Mouse (Mus musculus): ENCODE data around the gene Pank1. TPM values are rescaled to one million over a fixed set of nuclear protein-coding genes. Genes with fewer than 3 reads are reported as not detected.

Gene Pank1
- total and polyA plus RNA-seq, 3 experiments: 1.8 to 3.2 (median 2.9) TPM

DNA sequence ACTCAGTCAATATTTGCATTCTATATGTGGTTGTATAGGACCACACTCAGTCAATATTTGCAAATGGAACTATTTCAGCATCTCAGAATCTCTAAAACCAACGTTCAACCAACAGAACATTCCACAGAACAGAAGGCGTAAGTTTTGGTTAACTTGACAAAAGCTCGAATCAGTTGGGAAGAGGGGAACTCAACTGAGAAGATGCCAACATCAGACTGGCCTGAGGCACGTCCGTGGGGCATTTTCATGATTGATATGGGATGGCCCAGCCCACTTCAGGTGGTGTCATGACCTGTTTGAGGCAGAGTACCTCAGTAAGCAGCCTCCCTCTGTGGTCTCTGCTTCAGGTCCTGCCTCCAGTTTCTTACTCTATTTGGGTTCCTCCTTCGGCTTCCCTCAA lies 65.3 kb downstream of the Pank1 start:
- H3K9me3 ChIP-seq (replicated peaks; ENCODE audit: low read length): no peaks in the 10 kb centered on the region
- H3K36me3 ChIP-seq (replicated peaks in 1 of 2; ENCODE audit: control insufficient read depth in 1 of 2, insufficient read depth in 1 of 2, low read length in 1 of 2): peaks cover 0 to 4% of the 10 kb centered on the region in 2 experiments
- H3K4me3 ChIP-seq (replicated peaks in 1 of 3; ENCODE audit: low read depth in 2 of 3, low read length in 2 of 3, poor library complexity in 1 of 3): no peak overlapping the region
- in situ Hi-C loops (cut with MboI; ENCODE audit: low pct_ligation_motif_present, low pct_unique_long_range_greater_than_20kb, low sequenced_read_pairs): no loop called here
- H3K4me1 ChIP-seq (ENCODE audit: control insufficient read depth in 1 of 2, insufficient read depth in 2 of 2): no peaks in the 10 kb centered on the region
- no peak for DNase-seq (ENCODE audit: extremely low read depth)
- TF ChIP-seq ZC3H11A (IDR thresholded peaks at IDR 0.05; ENCODE audit: low read depth, low read length) (no peak), CHD2 (IDR thresholded peaks at IDR 0.05; ENCODE audit: low read length) (no peak), RAD21 (IDR thresholded peaks at IDR 0.05; ENCODE audit: low read depth, low read length) (no peak), ETS1 (conservative IDR thresholded peaks at IDR 0.05; ENCODE audit: low read depth, low read length) (no peak), CHD1 (IDR thresholded peaks at IDR 0.05; ENCODE audit: low read depth, low read length) (no peak), MAX (IDR thresholded peaks at IDR 0.05; ENCODE audit: low read length) (no peak), UBTF (IDR thresholded peaks at IDR 0.05; ENCODE audit: low read depth, low read length) (no peak), CTCF (conservative IDR thresholded peaks at IDR 0.05 in 1 of 2, IDR thresholded peaks at IDR 0.05 in 1 of 2; ENCODE audit: low read depth in 2 of 2, low read length in 2 of 2) (no peak), MAZ (IDR thresholded peaks at IDR 0.05; ENCODE audit: low read depth, low read length) (no peak), EP300 (IDR thresholded peaks at IDR 0.05; ENCODE audit: low read length) (no peak), PAX5 (IDR thresholded peaks at IDR 0.05; ENCODE audit: low read length) (no peak), JUN (IDR thresholded peaks at IDR 0.05; ENCODE audit: insufficient read depth, low read depth, low read length) (no peak), USF1 (IDR thresholded peaks at IDR 0.05; ENCODE audit: low read depth, low read length) (no peak)
- H3K4me2 ChIP-seq (ENCODE audit: insufficient read depth, low read depth, poor library complexity, severe bottlenecking): no peak overlapping the region
- no peaks in the 10 kb centered on the region for H3K79me2 ChIP-seq (replicated peaks; ENCODE audit: control insufficient read depth, extremely low read depth, insufficient read depth, poor library complexity, severe bottlenecking)
- no peak overlapping the region for H3K27ac ChIP-seq (ENCODE audit: insufficient read depth, low read depth)
- H3K27me3 ChIP-seq (replicated peaks): no peaks in the 10 kb centered on the region
- no peak overlapping the region for H3K9ac ChIP-seq (ENCODE audit: insufficient read depth, low read depth)
- dilution Hi-C loops (cut with MboI; ENCODE audit: extremely low pct_ligation_motif_present, extremely low pct_unique_long_range_greater_than_20kb, low sequenced_read_pairs): no loop called here

DNA sequence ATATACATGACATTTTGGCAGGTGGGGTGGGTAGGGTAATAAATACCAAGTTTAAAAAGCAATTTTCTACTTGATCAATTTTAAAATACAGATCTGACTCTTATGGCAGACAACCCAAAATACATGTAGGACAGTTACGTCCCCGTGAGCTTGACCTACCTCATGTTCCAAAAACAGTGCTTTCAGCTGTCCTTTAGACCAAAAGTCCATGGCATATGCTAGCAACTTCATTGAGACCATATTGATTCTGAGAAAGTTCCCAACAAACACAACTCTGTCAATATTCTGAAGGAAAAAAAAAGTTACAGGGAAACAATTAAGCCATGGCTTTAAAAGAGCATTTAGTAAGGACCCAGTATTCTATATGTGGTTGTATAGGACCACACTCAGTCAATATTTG lies 65.7 kb downstream of the Pank1 start:
- TF ChIP-seq ZMIZ1 (IDR thresholded peaks at IDR 0.05; ENCODE audit: low read depth, low read length) (no peak), ZC3H11A (IDR thresholded peaks at IDR 0.05; ENCODE audit: low read depth, low read length) (no peak), TCF12 (IDR thresholded peaks at IDR 0.05; ENCODE audit: low read depth, low read length) (no peak), GABPA (IDR thresholded peaks at IDR 0.05; ENCODE audit: insufficient replicate concordance, low read depth, low read length) (no peak), CHD1 (IDR thresholded peaks at IDR 0.05; ENCODE audit: low read depth, low read length) (no peak), POLR2A (IDR thresholded peaks at IDR 0.05; ENCODE audit: low read depth, low read length) (no peak), POLR2AphosphoS2 (IDR thresholded peaks at IDR 0.05; ENCODE audit: low read depth, low read length) (no peak), UBTF (IDR thresholded peaks at IDR 0.05; ENCODE audit: low read depth, low read length) (no peak), TBP (conservative IDR thresholded peaks at IDR 0.05; ENCODE audit: low read depth, low read length) (no peak), CHD2 (IDR thresholded peaks at IDR 0.05; ENCODE audit: low read length) (no peak), MXI1 (IDR thresholded peaks at IDR 0.05; ENCODE audit: low read depth, low read length) (no peak), E2F4 (IDR thresholded peaks at IDR 0.05; ENCODE audit: insufficient replicate concordance, low read depth, low read length) (no peak), KAT2A (IDR thresholded peaks at IDR 0.05; ENCODE audit: insufficient replicate concordance, low read length) (no peak), HCFC1 (IDR thresholded peaks at IDR 0.05; ENCODE audit: low read depth, low read length) (no peak), EP300 (IDR thresholded peaks at IDR 0.05; ENCODE audit: low read length) (no peak), RCOR1 (conservative IDR thresholded peaks at IDR 0.05; ENCODE audit: low read depth, low read length) (no peak), MAX (IDR thresholded peaks at IDR 0.05; ENCODE audit: low read length) (no peak), MAZ (IDR thresholded peaks at IDR 0.05; ENCODE audit: low read depth, low read length) (no peak), USF2 (conservative IDR thresholded peaks at IDR 0.05; ENCODE audit: low read depth, low read length) (no peak), SMC3 (IDR thresholded peaks at IDR 0.05; ENCODE audit: low read depth, low read length) (no peak)
- Histone ChIP-seq H3K4me1 (ENCODE audit: control insufficient read depth in 1 of 2, insufficient read depth in 2 of 2) (no peaks in the 10 kb centered on the region), H3K36me3 (replicated peaks in 1 of 2; ENCODE audit: control insufficient read depth in 1 of 2, insufficient read depth in 1 of 2, low read length in 1 of 2) (peaks cover 0 to 4% of the 10 kb centered on the region in 2 experiments), H3K4me3 (replicated peaks in 1 of 3; ENCODE audit: low read depth in 2 of 3, low read length in 2 of 3, poor library complexity in 1 of 3) (no peak overlapping the region), H3K27me3 (replicated peaks) (no peaks in the 10 kb centered on the region), H3K9me3 (replicated peaks; ENCODE audit: low read length) (no peaks in the 10 kb centered on the region), H3K9ac (ENCODE audit: insufficient read depth, low read depth) (no peak overlapping the region), H3K4me2 (ENCODE audit: insufficient read depth, low read depth, poor library complexity, severe bottlenecking) (no peak overlapping the region), H3K27ac (ENCODE audit: insufficient read depth, low read depth) (no peak overlapping the region), H3K79me2 (replicated peaks; ENCODE audit: control insufficient read depth, extremely low read depth, insufficient read depth, poor library complexity, severe bottlenecking) (no peaks in the 10 kb centered on the region)
- DNase-seq (ENCODE audit: extremely low read depth): no peak
- dilution Hi-C loops (cut with MboI; ENCODE audit: extremely low pct_ligation_motif_present, extremely low pct_unique_long_range_greater_than_20kb, low sequenced_read_pairs) (no loop called here), in situ Hi-C loops (cut with MboI; ENCODE audit: low pct_ligation_motif_present, low pct_unique_long_range_greater_than_20kb, low sequenced_read_pairs) (no loop called here)

Data from CH12.LX (cell line).